Mouse (Mus musculus): Measurements from ENCODE around the gene Dtx2. TPM values are rescaled to one million over a fixed set of nuclear protein-coding genes. Genes with fewer than 3 reads are reported as not detected.

Dtx2 gene
- total RNA-seq, 2 experiments from 2014 or later = 8.0 to 9.5 TPM

- no peak overlapping the region for H3K4me3 ChIP-seq
- DNase-seq (ENCODE audit: extremely low spot score in 1 of 2, low spot score in 2 of 2) = no peak
- no peak overlapping the region for H3K27ac ChIP-seq
- no peak for TF ChIP-seq CTCF (IDR thresholded peaks at IDR 0.05)
- intact Hi-C loops (cut with DNase I) = no loop called here
These were observed 13.1 kb downstream of the Dtx2 start for GRCm38 (mm10) chr5:136007745-136008144.

- Histone ChIP-seq H3K27ac (no peak overlapping the region), H3K4me3 (no peak overlapping the region)
- intact Hi-C loops (cut with DNase I) = no loop called here
- no peak for TF ChIP-seq CTCF (IDR thresholded peaks at IDR 0.05)
- DNase-seq (ENCODE audit: extremely low spot score in 1 of 2, low spot score in 2 of 2) = no peak
These were observed 20.3 kb downstream of the Dtx2 start for GRCm38 (mm10) chr5:136014877-136015276.

- Histone ChIP-seq H3K4me3 (no peak overlapping the region), H3K27ac (no peak overlapping the region)
- DNase-seq (ENCODE audit: extremely low spot score in 1 of 2, low spot score in 2 of 2) = no peak
- no peak for TF ChIP-seq CTCF (IDR thresholded peaks at IDR 0.05)
- intact Hi-C loops (cut with DNase I) = no loop called here
These were observed 21.0 kb downstream of the Dtx2 start for GRCm38 (mm10) chr5:136015586-136015985.

GRCm38 (mm10) chr5:136016014-136016876, 21.6 kb downstream of the Dtx2 start:
- TF ChIP-seq CTCF (IDR thresholded peaks at IDR 0.05) = no peak
- intact Hi-C loops (cut with DNase I) = no loop called here
- DNase-seq (ENCODE audit: extremely low spot score in 1 of 2, low spot score in 2 of 2) = no peak
- Histone ChIP-seq H3K27ac (no peak overlapping the region), H3K4me3 (no peak overlapping the region)

GRCm38 (mm10) chr5:136017262-136017661, 22.7 kb downstream of the Dtx2 start:
- intact Hi-C loops (cut with DNase I) = no loop called here
- DNase-seq (ENCODE audit: extremely low spot score in 1 of 2, low spot score in 2 of 2) = no peak
- TF ChIP-seq CTCF (IDR thresholded peaks at IDR 0.05) = no peak
- Histone ChIP-seq H3K4me3 (no peak overlapping the region), H3K27ac (no peak overlapping the region)

GRCm38 (mm10) chr5:136018726-136019125, 24.1 kb downstream of the Dtx2 start:
- Histone ChIP-seq H3K27ac (no peak overlapping the region), H3K4me3 (no peak overlapping the region)
- TF ChIP-seq CTCF (IDR thresholded peaks at IDR 0.05) = no peak
- intact Hi-C loops (cut with DNase I) = no loop called here
- DNase-seq (ENCODE audit: extremely low spot score in 1 of 2, low spot score in 2 of 2) = no peak

- no peak for DNase-seq (ENCODE audit: extremely low spot score in 1 of 2, low spot score in 2 of 2)
- TF ChIP-seq CTCF (IDR thresholded peaks at IDR 0.05) = no peak
- intact Hi-C loops (cut with DNase I) = no loop called here
- Histone ChIP-seq H3K27ac (no peak overlapping the region), H3K4me3 (no peak overlapping the region)
These were observed 25.3 kb downstream of the Dtx2 start for GRCm38 (mm10) chr5:136019907-136020306.

- intact Hi-C loops (cut with DNase I) = no loop called here
- TF ChIP-seq CTCF (IDR thresholded peaks at IDR 0.05) = no peak
- H3K4me3 ChIP-seq = no peak overlapping the region
- no peak for DNase-seq (ENCODE audit: extremely low spot score in 1 of 2, low spot score in 2 of 2)
- no peak overlapping the region for H3K27ac ChIP-seq
These were observed 31.1 kb downstream of the Dtx2 start for GRCm38 (mm10) chr5:136025712-136026111.

- TF ChIP-seq CTCF (IDR thresholded peaks at IDR 0.05) = no peak
- no peak overlapping the region for H3K27ac ChIP-seq
- H3K4me3 ChIP-seq = no peak overlapping the region
- DNase-seq (ENCODE audit: extremely low spot score in 1 of 2, low spot score in 2 of 2) = no peak
- intact Hi-C loops (cut with DNase I) = no loop called here
These were observed 32.3 kb downstream of the Dtx2 start for GRCm38 (mm10) chr5:136026859-136027258.

- no peak for DNase-seq (ENCODE audit: extremely low spot score in 1 of 2, low spot score in 2 of 2)
- no peak overlapping the region for H3K4me3 ChIP-seq
- H3K27ac ChIP-seq = no peak overlapping the region
- no peak; the same call in 1 of the 2 replicates for TF ChIP-seq CTCF (IDR thresholded peaks at IDR 0.05)
- intact Hi-C loops (cut with DNase I) = no loop called here
These were observed 33.2 kb downstream of the Dtx2 start for GRCm38 (mm10) chr5:136027612-136028311.

- TF ChIP-seq CTCF (IDR thresholded peaks at IDR 0.05) = no peak
- no peak for DNase-seq (ENCODE audit: extremely low spot score in 1 of 2, low spot score in 2 of 2)
- intact Hi-C loops (cut with DNase I) = no loop called here
- no peak overlapping the region for H3K4me3 ChIP-seq
- H3K27ac ChIP-seq = no peak overlapping the region
These were observed 40.3 kb downstream of the Dtx2 start for GRCm38 (mm10) chr5:136034868-136035267.

GRCm38 (mm10) chr5:136035285-136035684, 40.7 kb downstream of the Dtx2 start:
- Histone ChIP-seq H3K27ac (no peak overlapping the region), H3K4me3 (no peak overlapping the region)
- no peak for DNase-seq (ENCODE audit: extremely low spot score in 1 of 2, low spot score in 2 of 2)
- TF ChIP-seq CTCF (IDR thresholded peaks at IDR 0.05) = no peak
- intact Hi-C loops (cut with DNase I) = no loop called here

Data from left cerebral cortex, adult 2 months (tissue).